Mouse (Mus musculus) Patski (cell line): ENCODE results near the gene Rps6ka4. TPM values are rescaled to one million over a fixed set of nuclear protein-coding genes. Genes with fewer than 3 reads are reported as not detected.

Source experiments
- ATAC-seq: fragments of 100-300 bp; one replicate; pipeline ENCODE4 v1.8.0; 2021
- CTCF ChIA-PET: fragments of 350-600 bp; sonication (Branson Sonifier 250); formaldehyde crosslinking; loops from one replicate; lab custom pipeline; 2022; ENCODE audit warnings: inconsistent platforms; lab: Charles Lee
- POLR2A ChIA-PET: fragments of 350-600 bp; sonication (Branson Sonifier 250); formaldehyde crosslinking; loops from one replicate; lab custom pipeline; 2022; ENCODE audit warnings: antibody characterized with exemption, inconsistent platforms; lab: Charles Lee
- DNase-seq: peaks from one replicate; pipeline ENCODE4 v3.0.0-alpha.2; 2011; ENCODE audit warnings: low read depth, low spot score
- H3K27me3 ChIP-seq: fragments of 371-371 bp; one replicate; pipeline ENCODE4 v1.5.1; 2021
- CTCF ChIP-seq: fragments of 100-300 bp; IDR thresholded peaks from one replicate; pipeline ENCODE4 v1.5.1; 2021
- in situ Hi-C: fragments of 300-500 bp; cut with MboI; formaldehyde crosslinking; loops from 3 replicates; pipeline ENCODE4 v1.11.1; 2018; ENCODE audit warnings: low pct_unique_long_range_greater_than_20kb, mixed read lengths
- polyA plus RNA-seq: library from polyadenylated mRNA; unstranded; gene quantifications from one replicate; pipeline ENCODE4 v1.2.3, GENCODE M21; 2021

Rps6ka4 gene
- polyA plus RNA-seq, 1 experiment from 2014 or later, result 51.4 TPM

- ATAC-seq (no peak), DNase-seq (no peak)
- in situ Hi-C loops, result no loop called here
- H3K27me3 ChIP-seq, result no peaks in the 10 kb centered on the region
- TF ChIP-seq CTCF, result no peak
- ChIA-PET CTCF (interaction anchor here (0.9 kb wide), 1 partner anchor 16 kb away, joined by 3 read pairs; no protein-coding TSS in a partner anchor), POLR2A (interaction anchor here (0.6 to 1.2 kb wide), 2 partner anchors 11 to 66 kb away, joined by 3 to 4 read pairs; no protein-coding TSS in a partner anchor)
These were observed 12.2 kb upstream of the Rps6ka4 start for GRCm38 (mm10) chr19:6852393-6853305.

GRCm38 (mm10) chr19:6851497-6851896 lies 11.1 kb upstream of the Rps6ka4 start:
- in situ Hi-C loops, result no loop called here
- no peak for TF ChIP-seq CTCF
- POLR2A ChIA-PET, result interaction anchor here (1.8 kb wide), 1 partner anchor 12 kb away, joined by 7 read pairs; the partner anchor contains the start of gene Rps6ka4
- H3K27me3 ChIP-seq, result peaks cover 8% of the 10 kb centered on the region
- no peak for DNase-seq
- CTCF ChIA-PET, result no interaction called here
- ATAC-seq, result no peak

DNA sequence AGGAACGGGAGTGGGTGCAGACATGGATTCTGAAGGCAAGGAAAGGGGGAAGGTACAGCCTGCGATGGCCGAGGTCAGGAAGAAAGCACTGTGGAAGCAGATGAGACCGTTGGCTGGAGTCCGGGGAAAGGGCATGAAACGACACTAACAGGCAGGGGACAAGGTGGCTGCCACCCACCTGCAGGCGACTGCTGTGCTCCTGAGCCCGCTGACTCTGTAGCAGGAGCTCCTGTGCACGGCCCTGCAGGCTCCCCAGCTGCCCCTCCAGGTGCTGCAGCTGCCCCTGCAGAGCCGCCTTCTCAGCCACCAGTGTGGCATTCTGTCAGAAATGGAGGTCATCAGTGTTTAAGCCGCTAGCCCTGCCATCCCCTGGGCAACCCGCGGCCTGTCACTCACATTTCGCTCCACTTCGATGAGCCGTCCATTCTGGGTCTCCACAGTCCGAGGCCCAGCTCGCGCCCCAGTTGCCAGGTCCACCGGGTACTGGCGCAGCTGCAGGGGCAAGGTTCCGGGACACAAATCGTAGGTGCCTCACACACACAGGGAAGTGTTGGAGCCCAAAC lies 9.2 kb upstream of the Rps6ka4 start:
- no peak for ATAC-seq
- ChIA-PET POLR2A (interaction anchor here (1.8 kb wide), 1 partner anchor 10 kb away, joined by 7 read pairs; the partner anchor contains the start of gene Rps6ka4), CTCF (interaction anchor here (1.2 kb wide), 1 partner anchor 18 kb away, joined by 3 read pairs; no protein-coding TSS in a partner anchor)
- no peak for DNase-seq
- H3K27me3 ChIP-seq, result peaks cover 11% of the 10 kb centered on the region
- in situ Hi-C loops, result no loop called here
- TF ChIP-seq CTCF, result no peak

DNA sequence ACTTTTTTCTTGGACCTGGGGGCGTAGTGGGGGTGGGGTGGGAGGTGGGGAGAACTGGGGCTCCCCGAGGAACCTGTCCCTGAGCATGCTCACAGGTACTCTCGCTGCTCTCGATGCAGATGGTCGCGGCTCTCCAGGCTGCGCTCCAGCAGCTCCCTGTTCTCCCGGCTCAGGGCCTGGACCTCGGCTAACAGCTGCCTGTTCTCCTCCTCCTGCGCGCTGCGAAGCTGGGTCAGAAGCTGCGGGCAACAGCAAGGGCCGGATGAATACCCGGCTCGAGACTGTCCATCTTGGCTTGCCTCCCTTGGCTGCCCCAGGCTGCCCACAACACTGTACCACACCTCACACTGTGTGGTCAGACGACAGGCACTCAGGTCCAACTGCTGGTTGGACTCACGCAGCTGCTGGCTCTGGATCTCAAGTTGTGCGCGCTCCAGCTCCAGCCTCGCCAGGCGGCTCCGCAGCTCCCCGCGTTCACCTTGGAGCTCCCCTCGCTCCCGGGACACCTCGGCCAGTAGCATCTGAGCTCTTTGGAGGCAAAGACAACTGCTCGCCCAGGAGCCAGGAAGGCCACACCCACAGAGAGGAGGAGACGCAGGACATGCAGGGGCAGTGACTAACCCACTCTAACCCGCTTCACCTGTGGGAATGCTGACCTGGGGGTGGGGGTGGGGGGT lies 7.5 kb upstream of the Rps6ka4 start:
- no peak for TF ChIP-seq CTCF
- peaks cover 11% of the 10 kb centered on the region for H3K27me3 ChIP-seq
- no peak for DNase-seq
- CTCF ChIA-PET, result no interaction called here
- no peak for ATAC-seq
- in situ Hi-C loops, result no loop called here
- POLR2A ChIA-PET, result no interaction called here

GRCm38 (mm10) chr19:6846050-6846449 lies 5.6 kb upstream of the Rps6ka4 start:
- peaks cover 11% of the 10 kb centered on the region for H3K27me3 ChIP-seq
- no peak for TF ChIP-seq CTCF
- in situ Hi-C loops, result no loop called here
- ATAC-seq (no peak), DNase-seq (no peak)
- POLR2A ChIA-PET, result no interaction called here
- CTCF ChIA-PET, result no interaction called here

DNA sequence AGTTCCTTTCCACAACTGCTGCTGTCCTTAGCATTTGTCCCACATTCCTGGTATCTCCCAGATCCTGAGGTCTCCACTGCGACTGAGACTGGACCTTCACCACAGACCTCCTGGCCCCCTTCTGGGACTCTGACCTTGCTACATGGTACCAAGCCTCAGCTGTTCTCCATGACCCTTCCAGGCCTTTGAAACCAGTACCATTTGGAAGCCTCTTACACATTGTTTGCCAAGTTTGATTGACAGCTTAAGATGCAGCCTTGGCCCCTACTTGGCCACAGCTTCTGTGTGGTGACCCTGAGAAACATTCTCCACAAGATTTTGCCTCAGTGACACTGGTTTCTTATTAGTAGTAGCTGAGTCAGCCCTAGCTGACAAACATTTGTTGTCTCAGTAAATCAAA lies 1.9 kb upstream of the Rps6ka4 start:
- DNase-seq (no peak), ATAC-seq (no peak)
- POLR2A ChIA-PET, result interaction anchor here (0.6 kb wide), 1 partner anchor 15 kb away, joined by 4 read pairs; the partner anchor contains the start of gene Ccdc88b
- CTCF ChIA-PET, result interaction anchor here (1.2 kb wide), 1 partner anchor 350 kb away, joined by 3 read pairs; no protein-coding TSS in a partner anchor
- no peak for TF ChIP-seq CTCF
- peaks cover 9% of the 10 kb centered on the region for H3K27me3 ChIP-seq
- in situ Hi-C loops, result no loop called here

GRCm38 (mm10) chr19:6841292-6841597 lies 809 bp upstream of the Rps6ka4 start:
- ATAC-seq, result no peak
- in situ Hi-C loops, result no loop called here
- DNase-seq, result no peak
- peaks cover under 1% of the 10 kb centered on the region for H3K27me3 ChIP-seq
- POLR2A ChIA-PET, result interaction anchor here (0.7 to 0.8 kb wide), 3 partner anchors 12 to 23 kb away, joined by 3 read pairs; no protein-coding TSS in a partner anchor
- no peak for TF ChIP-seq CTCF
- CTCF ChIA-PET, result no interaction called here

- in situ Hi-C loops, result no loop called here
- H3K27me3 ChIP-seq, result no peaks in the 10 kb centered on the region
- ATAC-seq, result peak; percentile 13
- TF ChIP-seq CTCF, result no peak
- CTCF ChIA-PET, result interaction anchor here (0.8 to 1.5 kb wide), 2 partner anchors 10 to 32 kb away, joined by 4 read pairs; no protein-coding TSS in a partner anchor
- POLR2A ChIA-PET, result interaction anchor here (0.7 to 1.2 kb wide), 4 partner anchors 10 to 130 kb away, joined by 3 to 7 read pairs (median 4); no protein-coding TSS in a partner anchor
- DNase-seq, result no peak
These were observed 591 bp downstream of the Rps6ka4 start for GRCm38 (mm10) chr19:6839615-6840474.

GRCm38 (mm10) chr19:6832363-6832762 lies 8.1 kb downstream of the Rps6ka4 start:
- CTCF ChIA-PET, result no interaction called here
- in situ Hi-C loops, result no loop called here
- no peak for ATAC-seq
- no peak for TF ChIP-seq CTCF
- no peaks in the 10 kb centered on the region for H3K27me3 ChIP-seq
- no peak for DNase-seq
- POLR2A ChIA-PET, result no interaction called here

- ChIA-PET POLR2A (no interaction called here), CTCF (no interaction called here)
- no peak for DNase-seq
- no peak for TF ChIP-seq CTCF
- H3K27me3 ChIP-seq, result no peaks in the 10 kb centered on the region
- ATAC-seq, result no peak
- in situ Hi-C loops, result no loop called here
These were observed 9.1 kb downstream of the Rps6ka4 start for GRCm38 (mm10) chr19:6831331-6831730.
